Mouse (Mus musculus): ENCODE results near the gene Dpf3. TPM values are rescaled to one million over a fixed set of nuclear protein-coding genes. Genes with fewer than 3 reads are reported as not detected.

The Dpf3 gene
- polyA plus RNA-seq, 1 experiment from 2014 or later, result 23.2 TPM

- Histone ChIP-seq H3K9me3 (ENCODE audit: control insufficient read depth, low read length) (no peaks in the 10 kb centered on the region), H3K27me3 (ENCODE audit: control insufficient read depth, insufficient read depth, low read length) (no peaks in the 10 kb centered on the region), H3K36me3 (ENCODE audit: control insufficient read depth, insufficient read depth, low read length) (peaks cover 17% of the 10 kb centered on the region; the same call in 1 of the 2 replicates), H3K4me1 (ENCODE audit: control insufficient read depth in 2 of 2, insufficient read depth in 2 of 2, low read length in 2 of 2) (peaks cover 25 to 46% of the 10 kb centered on the region in 2 experiments), H3K4me3 (ENCODE audit: control insufficient read depth in 1 of 2, insufficient read depth in 1 of 2, low read depth in 1 of 2, low read length in 2 of 2) (no peak overlapping the region), H3K9ac (ENCODE audit: low read length) (no peak overlapping the region), H3K27ac (replicated peaks in 1 of 2; ENCODE audit: control insufficient read depth in 1 of 2, insufficient read depth in 1 of 2, low read depth in 2 of 2, low read length in 2 of 2) (peak overlapping the region in 1 of 2 experiments; percentile 66; a peak in 1 of 4 replicates), H3K4me2 (ENCODE audit: low read length) (no peak overlapping the region)
- ATAC-seq (ENCODE audit: insufficient number of reproducible peaks, insufficient read depth, low FRiP score, low read depth), result no peak
- WGBS, result 45% methylated on average over 1 of the region's 1 CpGs
Observed at GRCm38 (mm10) chr12:83327451-83327850, 160.1 kb downstream of the Dpf3 start.

- Histone ChIP-seq H3K4me2 (ENCODE audit: low read length) (no peak overlapping the region), H3K4me1 (ENCODE audit: control insufficient read depth in 2 of 2, insufficient read depth in 2 of 2, low read length in 2 of 2) (peaks cover under 1 to 12% of the 10 kb centered on the region in 2 experiments), H3K36me3 (ENCODE audit: control insufficient read depth, insufficient read depth, low read length) (peaks cover 9% of the 10 kb centered on the region; the same call in 1 of the 2 replicates), H3K9me3 (ENCODE audit: control insufficient read depth, low read length) (no peaks in the 10 kb centered on the region), H3K4me3 (ENCODE audit: control insufficient read depth in 1 of 2, insufficient read depth in 1 of 2, low read depth in 1 of 2, low read length in 2 of 2) (no peak overlapping the region), H3K27me3 (ENCODE audit: control insufficient read depth, insufficient read depth, low read length) (no peaks in the 10 kb centered on the region), H3K27ac (replicated peaks in 1 of 2; ENCODE audit: control insufficient read depth in 1 of 2, insufficient read depth in 1 of 2, low read depth in 2 of 2, low read length in 2 of 2) (no peak overlapping the region), H3K9ac (ENCODE audit: low read length) (no peak overlapping the region)
- WGBS, result 89% methylated on average over 3 of the region's 3 CpGs
- no peak for ATAC-seq (ENCODE audit: insufficient number of reproducible peaks, insufficient read depth, low FRiP score, low read depth)
Observed at GRCm38 (mm10) chr12:83320725-83321124, 166.8 kb downstream of the Dpf3 start.

- Histone ChIP-seq H3K9me3 (ENCODE audit: control insufficient read depth, low read length) (no peaks in the 10 kb centered on the region), H3K9ac (ENCODE audit: low read length) (no peak overlapping the region), H3K27ac (replicated peaks in 1 of 2; ENCODE audit: control insufficient read depth in 1 of 2, insufficient read depth in 1 of 2, low read depth in 2 of 2, low read length in 2 of 2) (no peak overlapping the region), H3K4me1 (ENCODE audit: control insufficient read depth in 2 of 2, insufficient read depth in 2 of 2, low read length in 2 of 2) (peaks cover 0 to 9% of the 10 kb centered on the region in 2 experiments; a peak in 3 of 4 replicates), H3K4me2 (ENCODE audit: low read length) (no peak overlapping the region), H3K27me3 (ENCODE audit: control insufficient read depth, insufficient read depth, low read length) (no peaks in the 10 kb centered on the region), H3K36me3 (ENCODE audit: control insufficient read depth, insufficient read depth, low read length) (0 out of 2 replicates have a peak, but pooled peaks cover 3% of the 10 kb centered on the region), H3K4me3 (ENCODE audit: control insufficient read depth in 1 of 2, insufficient read depth in 1 of 2, low read depth in 1 of 2, low read length in 2 of 2) (no peak overlapping the region)
- ATAC-seq (ENCODE audit: insufficient number of reproducible peaks, insufficient read depth, low FRiP score, low read depth), result no peak
- WGBS, result 62% methylated on average over 8 of the region's 8 CpGs
Observed at GRCm38 (mm10) chr12:83317646-83318443, 169.7 kb downstream of the Dpf3 start.

GRCm38 (mm10) chr12:83314666-83315065 lies 172.8 kb downstream of the Dpf3 start:
- Histone ChIP-seq H3K9me3 (ENCODE audit: control insufficient read depth, low read length) (no peaks in the 10 kb centered on the region), H3K36me3 (ENCODE audit: control insufficient read depth, insufficient read depth, low read length) (0 out of 2 replicates have a peak, but pooled peaks cover 3% of the 10 kb centered on the region), H3K4me1 (ENCODE audit: control insufficient read depth in 2 of 2, insufficient read depth in 2 of 2, low read length in 2 of 2) (peaks cover 3 to 9% of the 10 kb centered on the region in 2 experiments; a peak in 3 of 4 replicates), H3K4me2 (ENCODE audit: low read length) (no peak overlapping the region), H3K4me3 (ENCODE audit: control insufficient read depth in 1 of 2, insufficient read depth in 1 of 2, low read depth in 1 of 2, low read length in 2 of 2) (no peak overlapping the region), H3K27me3 (ENCODE audit: control insufficient read depth, insufficient read depth, low read length) (no peaks in the 10 kb centered on the region), H3K27ac (replicated peaks in 1 of 2; ENCODE audit: control insufficient read depth in 1 of 2, insufficient read depth in 1 of 2, low read depth in 2 of 2, low read length in 2 of 2) (no peak overlapping the region), H3K9ac (ENCODE audit: low read length) (no peak overlapping the region)
- 48% methylated on average over 7 of the region's 7 CpGs for WGBS
- no peak for ATAC-seq (ENCODE audit: insufficient number of reproducible peaks, insufficient read depth, low FRiP score, low read depth)

- Histone ChIP-seq H3K36me3 (ENCODE audit: control insufficient read depth, insufficient read depth, low read length) (0 out of 2 replicates have a peak, but pooled peaks cover 3% of the 10 kb centered on the region), H3K4me2 (ENCODE audit: low read length) (no peak overlapping the region), H3K9me3 (ENCODE audit: control insufficient read depth, low read length) (no peaks in the 10 kb centered on the region), H3K27ac (replicated peaks in 1 of 2; ENCODE audit: control insufficient read depth in 1 of 2, insufficient read depth in 1 of 2, low read depth in 2 of 2, low read length in 2 of 2) (no peak overlapping the region), H3K4me1 (ENCODE audit: control insufficient read depth in 2 of 2, insufficient read depth in 2 of 2, low read length in 2 of 2) (peaks cover 8 to 15% of the 10 kb centered on the region in 2 experiments; a peak in 3 of 4 replicates), H3K27me3 (ENCODE audit: control insufficient read depth, insufficient read depth, low read length) (no peaks in the 10 kb centered on the region), H3K4me3 (ENCODE audit: control insufficient read depth in 1 of 2, insufficient read depth in 1 of 2, low read depth in 1 of 2, low read length in 2 of 2) (no peak overlapping the region), H3K9ac (ENCODE audit: low read length) (no peak overlapping the region)
- WGBS, result 92% methylated on average over 9 of the region's 9 CpGs
- ATAC-seq (ENCODE audit: insufficient number of reproducible peaks, insufficient read depth, low FRiP score, low read depth), result no peak
Observed at GRCm38 (mm10) chr12:83312818-83313217, 174.7 kb downstream of the Dpf3 start.

GRCm38 (mm10) chr12:83310567-83310966 lies 176.9 kb downstream of the Dpf3 start:
- H3K9me3 ChIP-seq (ENCODE audit: control insufficient read depth, low read length), result no peaks in the 10 kb centered on the region
- H3K36me3 ChIP-seq (ENCODE audit: control insufficient read depth, insufficient read depth, low read length), result 0 out of 2 replicates have a peak, but pooled peaks cover 3% of the 10 kb centered on the region
- no peak overlapping the region for H3K4me3 ChIP-seq (ENCODE audit: control insufficient read depth in 1 of 2, insufficient read depth in 1 of 2, low read depth in 1 of 2, low read length in 2 of 2)
- no peak overlapping the region for H3K27ac ChIP-seq (replicated peaks in 1 of 2; ENCODE audit: control insufficient read depth in 1 of 2, insufficient read depth in 1 of 2, low read depth in 2 of 2, low read length in 2 of 2)
- H3K9ac ChIP-seq (ENCODE audit: low read length), result no peak overlapping the region
- no peak overlapping the region for H3K4me2 ChIP-seq (ENCODE audit: low read length)
- WGBS, result 58% methylated on average over 11 of the region's 11 CpGs
- H3K27me3 ChIP-seq (ENCODE audit: control insufficient read depth, insufficient read depth, low read length), result no peaks in the 10 kb centered on the region
- ATAC-seq (ENCODE audit: insufficient number of reproducible peaks, insufficient read depth, low FRiP score, low read depth), result no peak
- H3K4me1 ChIP-seq (ENCODE audit: control insufficient read depth in 2 of 2, insufficient read depth in 2 of 2, low read length in 2 of 2), result peaks cover 7 to 8% of the 10 kb centered on the region in 2 experiments; a peak in 3 of 4 replicates

- WGBS, result 82% methylated on average over 11 of the region's 11 CpGs
- ATAC-seq (ENCODE audit: insufficient number of reproducible peaks, insufficient read depth, low FRiP score, low read depth), result no peak
- Histone ChIP-seq H3K27ac (replicated peaks in 1 of 2; ENCODE audit: control insufficient read depth in 1 of 2, insufficient read depth in 1 of 2, low read depth in 2 of 2, low read length in 2 of 2) (no peak overlapping the region), H3K9ac (ENCODE audit: low read length) (no peak overlapping the region), H3K4me3 (ENCODE audit: control insufficient read depth in 1 of 2, insufficient read depth in 1 of 2, low read depth in 1 of 2, low read length in 2 of 2) (no peak overlapping the region), H3K4me1 (ENCODE audit: control insufficient read depth in 2 of 2, insufficient read depth in 2 of 2, low read length in 2 of 2) (peaks cover 8 to 12% of the 10 kb centered on the region in 2 experiments; a peak in 3 of 4 replicates), H3K4me2 (ENCODE audit: low read length) (no peak overlapping the region), H3K9me3 (ENCODE audit: control insufficient read depth, low read length) (no peaks in the 10 kb centered on the region), H3K36me3 (ENCODE audit: control insufficient read depth, insufficient read depth, low read length) (no peaks in the 10 kb centered on the region), H3K27me3 (ENCODE audit: control insufficient read depth, insufficient read depth, low read length) (no peaks in the 10 kb centered on the region)
Observed at GRCm38 (mm10) chr12:83309031-83309804, 178.3 kb downstream of the Dpf3 start.
